Mouse (Mus musculus): ENCODE data around the gene Tmem30a.

- TF ChIP-seq POLR2A (IDR thresholded peaks at IDR 0.05; ENCODE audit: borderline replicate concordance, extremely low read depth, low read depth, low read length) (no peak), CTCF (IDR thresholded peaks at IDR 0.05; ENCODE audit: insufficient read depth, low read length) (no peak)
These were observed 41.5 kb downstream of the Tmem30a start for GRCm38 (mm10) chr9:79751846-79752245.

Measured in lung, adult 2 months (tissue).